Mouse (Mus musculus): ENCODE measurements around the gene Gm20388. TPM values are rescaled to one million over a fixed set of nuclear protein-coding genes. Genes with fewer than 3 reads are reported as not detected.

Gene Gm20388
- total and polyA plus RNA-seq, 2 experiments from 2014 or later, result 17.3 TPM; not detected in 1

- Histone ChIP-seq H3K9me3 (replicated peaks; ENCODE audit: control insufficient read depth, low read length) (no peaks in the 10 kb centered on the region), H3K27me3 (ENCODE audit: control insufficient read depth, insufficient read depth, low read length) (no peaks in the 10 kb centered on the region), H3K27ac (ENCODE audit: low read depth) (no peak overlapping the region), H3K36me3 (replicated peaks; ENCODE audit: control insufficient read depth, insufficient read depth, low read length) (no peaks in the 10 kb centered on the region), H3K4me3 (ENCODE audit: low read depth, low read length) (no peak overlapping the region), H3K9ac (replicated peaks; ENCODE audit: low read depth, low read length) (no peak overlapping the region), H3K4me1 (ENCODE audit: control insufficient read depth, insufficient read depth) (no peaks in the 10 kb centered on the region), H3K4me2 (ENCODE audit: low read depth, low read length) (no peak overlapping the region)
- TF ChIP-seq CTCF (IDR thresholded peaks at IDR 0.05; ENCODE audit: low read depth) (no peak), EP300 (IDR thresholded peaks at IDR 0.05; ENCODE audit: low read depth) (no peak)
- 77% methylated on average over 11 of the region's 11 CpGs for WGBS
- DNase-seq (ENCODE audit: low spot score) (no peak), ATAC-seq (ENCODE audit: insufficient read depth, low read depth) (no peak)
Observed at GRCm38 (mm10) chr8:124361773-124362427, 4451.3 kb downstream of the Gm20388 start.

- Histone ChIP-seq H3K27me3 (ENCODE audit: control insufficient read depth, insufficient read depth, low read length) (no peaks in the 10 kb centered on the region), H3K36me3 (replicated peaks; ENCODE audit: control insufficient read depth, insufficient read depth, low read length) (no peaks in the 10 kb centered on the region), H3K9ac (replicated peaks; ENCODE audit: low read depth, low read length) (no peak overlapping the region), H3K4me1 (ENCODE audit: control insufficient read depth, insufficient read depth) (no peaks in the 10 kb centered on the region), H3K4me2 (ENCODE audit: low read depth, low read length) (no peak overlapping the region), H3K4me3 (ENCODE audit: low read depth, low read length) (no peak overlapping the region), H3K9me3 (replicated peaks; ENCODE audit: control insufficient read depth, low read length) (no peaks in the 10 kb centered on the region), H3K27ac (ENCODE audit: low read depth) (no peak overlapping the region)
- TF ChIP-seq CTCF (IDR thresholded peaks at IDR 0.05; ENCODE audit: low read depth) (no peak), EP300 (IDR thresholded peaks at IDR 0.05; ENCODE audit: low read depth) (no peak)
- DNase-seq (ENCODE audit: low spot score) (no peak), ATAC-seq (ENCODE audit: insufficient read depth, low read depth) (no peak)
- WGBS, result 70% methylated on average over 7 of the region's 7 CpGs
Observed at GRCm38 (mm10) chr8:124362589-124362988, 4451.9 kb downstream of the Gm20388 start.

- Histone ChIP-seq H3K4me3 (ENCODE audit: low read depth, low read length) (no peak overlapping the region), H3K9ac (replicated peaks; ENCODE audit: low read depth, low read length) (no peak overlapping the region), H3K27me3 (ENCODE audit: control insufficient read depth, insufficient read depth, low read length) (no peaks in the 10 kb centered on the region), H3K4me2 (ENCODE audit: low read depth, low read length) (no peak overlapping the region), H3K9me3 (replicated peaks; ENCODE audit: control insufficient read depth, low read length) (no peaks in the 10 kb centered on the region), H3K36me3 (replicated peaks; ENCODE audit: control insufficient read depth, insufficient read depth, low read length) (no peaks in the 10 kb centered on the region), H3K27ac (ENCODE audit: low read depth) (no peak overlapping the region), H3K4me1 (ENCODE audit: control insufficient read depth, insufficient read depth) (no peaks in the 10 kb centered on the region)
- WGBS, result 89% methylated on average over 15 of the region's 15 CpGs
- TF ChIP-seq CTCF (IDR thresholded peaks at IDR 0.05; ENCODE audit: low read depth) (no peak), EP300 (IDR thresholded peaks at IDR 0.05; ENCODE audit: low read depth) (no peak)
- no peak for DNase-seq (ENCODE audit: low spot score)
- ATAC-seq (ENCODE audit: insufficient read depth, low read depth), result no peak
Observed at GRCm38 (mm10) chr8:124363337-124363736, 4452.7 kb downstream of the Gm20388 start.

GRCm38 (mm10) chr8:124368213-124368612 lies 4457.6 kb downstream of the Gm20388 start:
- H3K27ac ChIP-seq (ENCODE audit: low read depth), result no peak overlapping the region
- DNase-seq (ENCODE audit: low spot score) (peak; percentile 76), ATAC-seq (ENCODE audit: insufficient read depth, low read depth) (0 out of 2 replicates have a peak, but pooled peaks have one; percentile 36)
- no peaks in the 10 kb centered on the region for H3K27me3 ChIP-seq (ENCODE audit: control insufficient read depth, insufficient read depth, low read length)
- H3K36me3 ChIP-seq (replicated peaks; ENCODE audit: control insufficient read depth, insufficient read depth, low read length), result no peaks in the 10 kb centered on the region
- no peaks in the 10 kb centered on the region for H3K4me1 ChIP-seq (ENCODE audit: control insufficient read depth, insufficient read depth)
- no peaks in the 10 kb centered on the region for H3K9me3 ChIP-seq (replicated peaks; ENCODE audit: control insufficient read depth, low read length)
- H3K4me2 ChIP-seq (ENCODE audit: low read depth, low read length), result no peak overlapping the region
- no peak for TF ChIP-seq EP300 (IDR thresholded peaks at IDR 0.05; ENCODE audit: low read depth)
- peak; percentile 85 for TF ChIP-seq CTCF (IDR thresholded peaks at IDR 0.05; ENCODE audit: low read depth)
- H3K9ac ChIP-seq (replicated peaks; ENCODE audit: low read depth, low read length), result no peak overlapping the region
- H3K4me3 ChIP-seq (ENCODE audit: low read depth, low read length), result no peak overlapping the region
- WGBS, result 19% methylated on average over 8 of the region's 8 CpGs

- 69% methylated on average over 17 of the region's 17 CpGs for WGBS
- TF ChIP-seq EP300 (IDR thresholded peaks at IDR 0.05; ENCODE audit: low read depth) (no peak), CTCF (IDR thresholded peaks at IDR 0.05; ENCODE audit: low read depth) (no peak)
- H3K4me3 ChIP-seq (ENCODE audit: low read depth, low read length), result no peak overlapping the region
- ATAC-seq (ENCODE audit: insufficient read depth, low read depth) (no peak), DNase-seq (ENCODE audit: low spot score) (no peak)
- no peaks in the 10 kb centered on the region for H3K36me3 ChIP-seq (replicated peaks; ENCODE audit: control insufficient read depth, insufficient read depth, low read length)
- H3K9ac ChIP-seq (replicated peaks; ENCODE audit: low read depth, low read length), result no peak overlapping the region
- no peak overlapping the region for H3K4me2 ChIP-seq (ENCODE audit: low read depth, low read length)
- H3K9me3 ChIP-seq (replicated peaks; ENCODE audit: control insufficient read depth, low read length), result no peaks in the 10 kb centered on the region
- no peaks in the 10 kb centered on the region for H3K27me3 ChIP-seq (ENCODE audit: control insufficient read depth, insufficient read depth, low read length)
- peaks cover 14% of the 10 kb centered on the region; the same call in 1 of the 2 replicates for H3K4me1 ChIP-seq (ENCODE audit: control insufficient read depth, insufficient read depth)
- H3K27ac ChIP-seq (ENCODE audit: low read depth), result no peak overlapping the region
Observed at GRCm38 (mm10) chr8:124370422-124371183, 4460.0 kb downstream of the Gm20388 start.
